Mouse (Mus musculus): ENCODE data around the gene Dbt.

- TF ChIP-seq CTCF (IDR thresholded peaks at IDR 0.05; ENCODE audit: control insufficient read depth, insufficient read depth, low read length) (no peak), POLR2A (IDR thresholded peaks at IDR 0.05; ENCODE audit: borderline replicate concordance, control insufficient read depth, low read depth, low read length) (no peak)
Observed at GRCm38 (mm10) chr3:116570628-116571027, 57.8 kb downstream of the Dbt start.

Measured in bone marrow, adult 2 months (tissue).